Mouse (Mus musculus): ENCODE results near the gene Lrmda.

- no peak for TF ChIP-seq CTCF (IDR thresholded peaks at IDR 0.05; ENCODE audit: borderline replicate concordance, extremely low read depth, insufficient read depth, insufficient read length)
- TF ChIP-seq POLR2A (IDR thresholded peaks at IDR 0.05; ENCODE audit: borderline replicate concordance, extremely low read depth, insufficient read depth, insufficient read length, poor library complexity, severe bottlenecking), result no peak
These were observed 124.5 kb downstream of the Lrmda start for GRCm38 (mm10) chr14:22144014-22144413.
